Mouse (Mus musculus) left cerebral cortex, postnatal 14 days (tissue): ENCODE results near the gene Itgam. TPM values are rescaled to one million over a fixed set of nuclear protein-coding genes. Genes with fewer than 3 reads are reported as not detected.
A peak's percentile ranks its signal among the peaks of the same experiment; 100 is the strongest.

Experiments
- DNase-seq, 2 experiments: peaks; one replicate each; pipeline ENCODE4 v3.0.0; 2021 to 2022; ENCODE audit warnings: low spot score in 2 of 2, mixed read lengths in 1 of 2
- intact Hi-C: fragments of 180-260 bp; cut with DNase I; formaldehyde crosslinking; loops from one replicate; pipeline ENCODE4 v1.15.1; 2025
- total RNA-seq, 2 experiments: library from RNA; stranded (reverse); gene quantifications; 2 replicates each; pipeline ENCODE4 v1.2.3; 2021

The Itgam gene
- total RNA-seq, 2 experiments from 2014 or later, result 10.9 to 11.6 TPM

DNA sequence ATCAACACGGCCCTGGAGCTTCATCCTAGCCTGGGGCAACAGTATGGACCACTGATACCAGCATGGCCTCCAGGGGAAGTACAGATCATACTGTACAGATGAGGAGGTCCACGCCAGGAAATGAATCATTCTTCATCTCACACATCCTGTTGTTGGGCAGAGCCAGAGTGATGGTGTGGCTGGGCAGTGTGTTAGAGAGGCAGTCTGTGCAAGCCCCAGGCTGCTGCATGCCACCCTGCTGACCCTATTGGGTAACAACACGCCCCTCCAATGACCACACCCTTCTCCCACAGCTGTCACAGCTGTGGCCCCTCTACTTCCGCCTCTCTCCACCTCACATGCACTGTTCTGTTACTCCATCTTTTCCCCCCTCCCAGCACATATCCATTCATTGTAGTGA lies 11.7 kb upstream of the Itgam start:
- intact Hi-C loops, result no loop called here
- no peak for DNase-seq

DNA sequence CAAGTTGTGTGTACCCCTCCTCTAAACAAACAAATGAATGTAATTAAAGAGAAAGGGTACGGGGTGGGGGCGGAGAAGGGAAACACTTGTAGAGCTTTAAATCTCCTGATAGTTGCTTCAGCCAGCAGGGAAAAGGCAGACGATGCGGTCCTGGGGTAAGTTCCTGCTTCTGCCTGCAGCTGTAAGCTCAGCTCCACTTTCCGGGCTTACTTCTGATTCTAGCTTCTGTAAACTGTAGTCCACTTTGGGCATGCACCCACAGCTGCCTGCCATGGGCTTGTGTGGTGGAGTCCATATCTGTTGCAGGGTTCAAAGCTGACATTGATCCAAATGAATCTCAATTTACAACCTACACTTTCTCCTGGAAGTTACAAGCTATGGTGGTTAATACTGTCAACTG lies 9.4 kb upstream of the Itgam start:
- intact Hi-C loops, result no loop called here

DNA sequence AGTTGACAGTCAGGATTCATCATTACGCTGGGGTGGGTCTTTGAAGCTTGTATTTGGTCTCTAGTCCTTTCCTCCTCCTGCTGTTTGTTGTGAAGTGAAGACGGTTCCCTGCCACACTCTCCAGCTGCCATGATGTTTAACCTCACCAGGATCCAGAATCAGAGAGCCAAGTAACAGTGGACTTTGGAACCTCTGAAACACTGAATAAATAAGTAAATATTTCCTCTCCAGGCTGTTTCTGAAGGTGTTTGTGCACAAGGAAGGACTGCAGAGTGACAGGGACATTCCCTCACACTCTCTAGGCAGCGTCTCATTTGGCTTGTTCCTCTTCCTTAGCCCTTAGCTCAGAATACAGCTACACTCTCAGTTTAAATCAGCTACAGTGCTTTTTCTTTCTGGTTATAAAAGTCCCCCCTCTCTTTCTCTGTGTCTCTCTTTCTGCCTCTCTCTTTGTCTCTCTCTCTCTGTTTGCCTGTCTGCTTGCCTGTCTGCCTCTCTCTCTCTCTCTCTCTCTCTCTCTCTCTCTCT lies 5.5 kb upstream of the Itgam start:
- no peak for DNase-seq
- intact Hi-C loops, result no loop called here

More for the DNA sequence above, 9.4 kb upstream of the Itgam start:
- DNase-seq, result peak; percentile 17 to 19

DNA sequence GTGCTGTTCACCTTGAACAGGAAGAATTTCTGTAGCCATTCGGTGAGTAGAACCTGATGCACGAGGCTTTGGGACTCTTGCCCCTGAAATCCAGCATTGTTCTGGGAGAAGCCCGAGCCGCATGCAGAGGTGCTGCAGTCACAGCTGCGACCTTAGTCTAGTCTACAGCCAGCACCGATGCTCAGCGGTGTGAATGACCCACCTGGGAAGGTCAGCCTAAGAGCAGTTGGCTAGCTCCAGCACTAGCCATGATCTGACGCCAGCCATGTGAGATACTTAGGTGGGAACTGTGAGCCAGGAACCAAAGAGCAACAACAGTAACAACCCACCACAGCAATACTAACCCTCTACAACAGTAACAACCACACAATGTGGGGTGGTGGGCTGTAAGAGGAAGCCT lies 4.6 kb upstream of the Itgam start:
- no peak for DNase-seq
- intact Hi-C loops, result no loop called here

DNA sequence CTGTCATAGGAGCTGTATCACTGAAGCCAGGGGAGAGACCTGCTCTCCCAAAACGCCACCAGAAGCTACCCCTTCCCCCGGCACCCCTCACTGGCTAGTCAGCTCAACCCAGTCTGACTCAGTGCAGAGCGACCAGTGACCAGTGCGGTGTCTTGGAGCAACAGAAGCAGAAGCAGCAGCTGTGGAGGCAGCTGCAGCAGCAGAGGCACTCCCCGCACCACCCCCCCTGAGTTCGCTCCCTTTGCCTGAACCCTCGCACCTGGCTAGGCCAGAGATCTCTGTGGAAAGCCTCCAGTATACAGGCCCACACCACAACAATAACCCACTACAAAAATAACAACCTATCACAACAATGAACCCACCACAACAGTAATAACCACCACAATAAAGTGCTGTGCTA lies 3.9 kb upstream of the Itgam start:
- intact Hi-C loops, result no loop called here
- DNase-seq, result no peak

DNA sequence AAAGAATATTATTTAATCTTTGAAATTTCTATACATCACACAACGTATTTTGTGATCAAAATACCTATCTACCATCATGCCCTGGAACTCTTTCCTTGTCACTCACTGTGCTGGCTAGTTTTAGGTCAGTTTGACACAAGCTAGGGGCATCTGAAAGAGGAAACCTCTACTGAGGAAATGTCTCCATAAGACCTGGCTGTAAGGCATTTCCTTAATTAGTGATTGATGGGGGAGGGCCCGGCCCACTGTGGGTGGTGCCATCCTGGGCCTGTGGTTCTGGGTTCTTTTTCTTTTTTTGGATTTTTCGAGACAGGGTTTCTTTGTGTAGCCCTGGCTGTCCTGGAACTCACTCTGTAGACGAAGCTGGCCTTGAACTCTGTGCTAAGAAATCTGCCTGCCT lies 3.3 kb upstream of the Itgam start:
- intact Hi-C loops, result no loop called here
- no peak for DNase-seq

DNA sequence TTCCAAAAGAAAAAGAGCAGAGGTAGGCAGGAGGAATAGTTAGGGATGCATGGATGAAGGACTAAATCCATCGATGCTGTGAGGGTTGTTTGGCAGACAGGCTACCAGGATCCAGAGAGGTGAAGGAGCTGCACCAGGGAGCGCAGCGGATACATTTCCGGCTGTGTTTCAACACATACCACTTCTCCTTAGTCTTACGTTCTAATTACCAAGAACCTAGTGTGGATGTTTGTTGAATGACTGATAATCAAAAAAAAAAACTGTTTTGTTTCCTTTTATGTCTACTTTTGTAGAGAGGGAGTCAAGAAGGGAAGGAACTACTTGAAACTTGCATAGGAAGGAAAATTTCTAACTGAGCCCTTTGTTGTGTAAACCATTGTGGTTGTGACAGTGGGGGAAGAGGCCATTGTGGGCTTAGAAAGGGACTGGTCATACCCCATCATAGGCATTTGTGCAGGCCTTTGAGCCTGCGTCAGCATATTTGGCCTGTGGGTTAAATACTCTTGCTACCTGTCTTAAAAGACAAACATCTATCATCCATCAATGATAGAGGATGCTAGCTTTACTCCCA lies 856 bp downstream of the Itgam start:
- intact Hi-C loops, result no loop called here
- DNase-seq, result no peak

DNA sequence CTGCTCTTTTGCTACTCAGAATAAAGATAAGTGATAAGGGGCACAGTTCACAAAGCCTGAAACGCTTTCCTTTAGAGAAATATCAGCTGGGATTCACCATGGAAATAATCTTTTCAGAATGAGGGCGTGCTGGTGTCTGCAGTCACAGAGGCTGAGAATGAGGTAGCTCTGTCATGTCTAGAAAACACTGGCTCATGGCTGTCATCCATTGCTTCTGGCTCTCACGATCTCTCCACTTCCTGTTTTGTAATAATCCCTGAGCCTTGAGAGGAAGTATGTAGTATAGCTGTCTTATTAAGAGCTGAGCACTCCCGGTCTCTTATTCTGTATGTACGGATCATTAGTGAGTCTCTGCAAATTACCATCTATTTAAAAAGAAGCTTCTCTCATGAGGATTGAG lies 3.1 kb downstream of the Itgam start:
- intact Hi-C loops, result no loop called here
- DNase-seq, result no peak

DNA sequence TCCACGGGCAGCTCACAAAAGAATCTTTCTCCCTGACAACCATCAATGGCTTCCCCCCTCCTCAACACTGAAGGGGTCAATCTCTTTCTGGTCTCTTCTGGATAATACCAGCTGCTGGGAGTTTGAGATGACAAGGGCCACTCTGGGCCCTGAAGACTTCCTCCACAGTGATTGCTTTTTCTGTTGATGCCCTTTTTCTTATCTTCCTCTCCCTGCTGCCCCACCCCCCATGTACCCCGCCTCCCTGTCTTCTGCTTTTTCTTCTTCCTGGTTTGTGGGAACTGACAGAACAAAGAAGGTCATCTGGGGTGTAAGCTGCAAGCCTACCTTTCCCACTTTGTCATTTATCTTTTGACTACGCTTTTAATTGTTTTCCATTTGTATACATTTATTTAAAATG lies 5.4 kb downstream of the Itgam start:
- intact Hi-C loops, result no loop called here
- DNase-seq, result peak; percentile 8 to 15

DNA sequence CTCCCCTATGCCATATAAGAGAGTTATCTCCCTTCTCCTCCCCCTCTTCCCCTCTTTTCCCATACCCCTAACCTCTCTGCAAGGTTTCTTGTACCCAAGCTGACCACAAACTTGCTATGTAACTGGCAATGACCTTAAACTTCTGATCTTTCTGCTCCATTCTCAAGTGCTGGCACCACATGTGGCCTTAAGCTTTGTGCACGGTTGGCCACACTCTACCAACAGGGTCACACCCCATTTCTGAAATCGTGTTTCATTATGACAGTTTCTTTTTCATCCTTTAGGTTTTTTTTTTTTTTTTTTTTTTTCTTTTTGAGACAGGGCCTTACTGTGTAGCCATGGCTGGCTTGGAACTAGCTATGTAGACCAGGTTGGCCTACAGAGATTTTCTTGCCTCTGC lies 7.4 kb downstream of the Itgam start:
- intact Hi-C loops, result no loop called here
- no peak for DNase-seq

DNA sequence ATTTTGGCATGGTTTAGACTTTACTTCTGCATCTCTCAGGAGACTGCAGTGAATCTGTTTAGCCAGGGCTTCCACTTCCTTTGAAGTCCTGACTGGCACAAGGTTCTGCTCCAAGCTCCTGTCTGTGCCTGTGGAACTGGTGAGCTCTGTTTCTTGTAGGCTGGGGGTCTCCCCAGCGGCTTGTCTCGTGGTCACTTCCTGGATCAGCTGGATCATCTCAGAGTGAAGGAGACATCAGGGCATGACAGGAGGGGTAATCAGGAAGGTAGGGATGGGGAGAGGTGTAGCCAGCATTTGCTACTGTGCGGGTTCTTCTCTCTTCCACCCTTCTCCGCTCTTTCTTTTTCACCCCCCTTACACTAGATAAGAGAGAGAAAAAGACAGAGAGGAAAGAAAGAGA lies 9.4 kb downstream of the Itgam start:
- DNase-seq, result no peak
- intact Hi-C loops, result no loop called here

DNA sequence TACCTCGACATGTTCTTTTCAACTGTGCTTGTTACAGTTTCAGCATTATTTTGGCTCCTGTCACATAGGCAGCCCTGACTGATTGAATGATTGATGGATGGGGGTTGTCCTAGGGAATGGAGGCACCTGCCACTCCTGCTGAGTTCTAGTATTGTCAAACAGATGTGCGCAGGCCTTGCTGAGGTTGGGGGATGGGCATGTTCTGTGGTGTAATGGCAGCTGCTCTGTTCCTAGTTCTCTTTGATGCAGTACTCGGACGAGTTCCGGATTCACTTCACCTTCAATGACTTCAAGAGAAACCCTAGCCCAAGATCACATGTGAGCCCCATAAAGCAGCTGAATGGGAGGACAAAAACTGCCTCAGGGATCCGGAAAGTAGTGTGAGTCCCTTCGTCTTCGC lies 17.6 kb downstream of the Itgam start:
- intact Hi-C loops, result no loop called here
- DNase-seq, result no peak

DNA sequence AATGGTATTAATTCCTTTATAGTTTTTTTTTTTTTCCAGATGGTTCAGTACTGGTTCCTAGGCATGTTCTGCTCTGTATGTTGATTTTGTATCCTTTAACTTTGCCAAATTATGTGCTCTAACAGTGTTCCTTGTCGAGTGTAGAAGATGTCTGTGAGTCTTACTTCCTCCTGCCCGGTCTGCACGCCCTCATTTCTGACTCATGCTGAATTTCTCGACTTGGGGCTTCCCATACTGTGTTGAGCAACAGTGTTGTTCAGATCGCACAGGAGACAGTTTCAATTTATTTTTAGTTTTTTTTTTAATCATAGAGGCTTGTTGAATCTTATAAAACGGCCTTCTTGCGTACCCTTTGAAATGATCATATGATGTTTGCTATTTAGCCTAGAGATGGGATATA lies 26.7 kb downstream of the Itgam start:
- intact Hi-C loops, result no loop called here
- no peak for DNase-seq

DNA sequence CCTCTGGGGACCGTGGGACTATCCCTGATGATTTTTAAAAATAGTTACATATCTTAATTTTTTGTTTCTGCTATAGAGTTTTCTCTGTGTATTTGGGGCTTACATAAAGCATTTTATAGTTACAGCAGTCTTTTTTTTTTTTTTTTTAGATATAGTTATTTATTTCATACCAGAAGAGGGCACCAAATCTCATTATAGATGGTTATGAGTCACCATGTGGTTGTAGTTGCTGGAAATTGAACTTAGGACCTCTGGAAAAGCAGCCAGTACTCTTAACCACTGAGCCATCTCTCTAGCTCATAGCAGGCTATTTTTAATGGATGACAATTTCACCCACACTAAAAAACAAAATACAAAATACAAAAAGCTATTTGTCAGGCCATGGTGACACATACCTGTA lies 35.7 kb downstream of the Itgam start:
- intact Hi-C loops, result loop anchor here (2.0 kb wide), 1 partner anchor 111 kb away; no protein-coding TSS in a partner anchor
- DNase-seq, result no peak

DNA sequence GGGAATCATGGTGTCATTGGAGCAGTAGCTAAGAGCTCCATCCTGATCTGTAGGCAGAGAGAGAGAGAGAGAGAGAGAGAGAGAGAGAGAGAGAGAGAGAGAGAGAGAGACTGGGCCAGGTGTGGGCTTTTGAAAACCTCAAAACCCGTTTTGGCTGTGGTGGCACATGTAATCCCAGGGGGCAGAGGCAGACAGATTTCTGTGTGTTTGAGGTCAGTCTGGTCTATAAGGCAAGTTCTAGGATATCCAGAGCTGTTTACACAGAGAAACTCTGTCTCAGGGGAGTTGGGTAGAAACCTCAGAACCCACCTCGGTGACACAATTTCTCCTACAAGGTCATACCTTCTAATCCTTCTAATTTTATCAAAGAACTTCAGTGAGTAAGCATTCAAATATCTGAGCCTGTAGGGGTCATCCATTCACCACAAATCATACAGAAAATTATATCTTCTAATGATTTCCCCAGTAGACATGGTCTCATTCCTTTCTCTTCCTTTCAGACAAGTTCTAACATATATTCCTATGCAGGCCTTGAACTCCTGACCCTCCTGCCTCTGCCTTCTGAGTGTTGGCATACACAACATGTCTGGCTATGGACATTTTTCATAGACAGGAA lies 38.4 kb downstream of the Itgam start:
- intact Hi-C loops, result no loop called here
- DNase-seq, result no peak

DNA sequence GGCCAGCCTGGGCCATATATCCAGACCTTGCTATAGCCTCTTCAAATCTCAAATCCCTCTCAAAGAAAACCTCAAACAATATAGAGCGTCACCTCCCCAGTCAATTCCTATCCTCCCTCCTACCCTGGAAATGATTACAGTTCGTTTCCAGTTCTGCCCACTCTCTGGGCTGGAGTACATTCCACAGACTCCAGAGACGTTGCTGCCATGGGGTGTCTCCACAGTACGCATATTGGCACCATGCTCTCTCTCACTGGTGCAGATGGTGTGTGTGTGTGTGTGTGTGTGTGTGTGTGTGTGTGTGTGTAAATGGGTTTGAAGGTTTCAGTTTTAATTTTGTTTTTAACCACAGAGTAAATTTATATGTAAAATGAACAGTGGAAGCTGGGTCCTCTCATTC lies 42.8 kb downstream of the Itgam start:
- peak; percentile 57 to 72 for DNase-seq
- intact Hi-C loops, result no loop called here

DNA sequence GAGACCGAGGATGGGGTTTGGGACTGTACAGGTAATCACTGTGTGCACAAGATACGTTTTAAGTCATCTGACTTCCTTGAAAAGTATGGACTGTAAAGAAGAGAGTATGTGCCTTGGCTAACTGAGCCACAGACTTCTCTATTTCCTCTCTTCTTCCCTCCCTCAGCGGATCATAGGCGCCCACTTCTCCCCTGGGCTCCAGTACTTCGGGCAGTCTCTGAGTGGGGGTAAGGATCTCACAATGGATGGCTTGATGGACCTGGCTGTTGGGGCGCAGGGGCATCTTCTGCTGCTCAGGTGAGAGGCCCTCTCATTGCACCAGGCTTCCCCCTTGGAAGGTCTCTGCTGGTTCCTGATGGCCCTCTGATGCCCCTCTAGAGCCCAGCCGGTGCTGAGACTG lies 45.0 kb downstream of the Itgam start:
- intact Hi-C loops, result no loop called here
- no peak for DNase-seq

DNA sequence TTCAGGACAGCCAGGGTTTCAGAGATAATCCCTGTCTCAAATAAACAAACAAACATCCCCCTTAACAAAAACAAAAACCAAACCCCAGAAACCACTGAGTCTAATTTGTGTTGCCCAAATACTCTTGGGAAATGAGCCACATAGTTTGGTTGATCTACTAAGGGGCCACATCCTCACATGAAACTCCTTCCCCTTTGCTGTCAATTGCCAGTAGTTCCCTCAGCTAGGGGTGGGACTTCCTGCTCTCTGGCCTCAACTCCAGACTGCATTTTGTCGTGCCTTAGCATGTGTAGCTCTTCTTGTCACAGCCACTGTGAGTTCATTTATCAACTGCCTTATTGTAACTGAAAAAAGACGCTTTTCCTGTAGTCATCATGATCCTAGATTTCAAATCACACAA lies 47.9 kb downstream of the Itgam start:
- intact Hi-C loops, result no loop called here
- DNase-seq, result no peak

DNA sequence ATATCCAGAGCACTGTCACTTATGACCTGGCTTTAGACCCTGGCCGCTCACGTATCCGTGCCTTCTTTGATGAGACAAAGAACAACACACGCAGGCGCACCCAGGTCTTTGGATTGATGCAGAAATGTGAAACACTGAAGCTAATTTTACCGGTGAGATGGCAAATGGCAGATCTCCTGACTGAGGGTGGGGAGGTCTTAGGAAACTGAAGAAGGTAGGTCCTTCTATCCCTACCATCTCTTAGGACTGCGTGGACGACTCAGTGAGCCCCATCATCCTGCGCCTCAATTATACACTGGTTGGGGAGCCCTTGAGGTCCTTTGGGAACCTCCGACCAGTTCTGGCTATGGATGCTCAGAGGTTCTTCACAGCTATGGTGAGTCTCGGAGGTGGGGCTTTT lies 49.7 kb downstream of the Itgam start:
- DNase-seq, result no peak
- intact Hi-C loops, result no loop called here

DNA sequence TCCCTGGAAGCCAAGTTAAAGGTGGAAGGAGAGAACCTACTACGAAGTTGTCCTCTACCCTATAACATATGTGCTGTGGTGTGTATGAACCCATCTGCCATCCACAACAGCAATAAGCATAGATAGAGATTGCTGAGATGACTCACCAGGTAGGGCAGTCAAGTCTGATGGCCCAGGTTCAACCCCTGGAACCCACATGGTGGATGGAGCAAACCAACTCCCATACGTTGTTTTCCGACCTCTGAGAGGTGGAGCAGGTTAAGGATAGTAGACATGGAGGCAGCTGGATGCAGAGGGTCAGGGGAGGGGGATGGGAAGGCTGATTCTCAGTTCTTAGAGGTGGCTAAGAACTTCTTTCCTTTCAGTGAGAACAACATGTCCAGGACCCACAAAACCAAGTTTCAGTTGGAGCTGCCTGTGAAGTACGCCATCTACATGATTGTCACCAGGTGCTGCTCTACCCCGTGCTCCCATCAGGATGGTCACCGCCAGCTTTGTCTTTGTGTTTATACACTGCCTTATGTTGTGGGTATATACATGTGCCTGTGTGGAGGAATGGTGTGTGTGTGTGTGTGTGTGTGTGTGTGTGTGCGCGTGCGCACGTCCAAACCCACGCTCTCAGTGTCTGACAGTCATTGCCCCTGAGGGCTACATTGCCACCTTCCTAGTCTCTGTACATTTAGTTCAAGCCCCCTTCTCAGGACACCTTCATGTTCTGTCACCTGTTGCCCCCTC lies 52.1 kb downstream of the Itgam start:
- DNase-seq, result no peak
- intact Hi-C loops, result no loop called here
